Mouse (Mus musculus) bone marrow, adult 2 months (tissue): ENCODE results near the gene Fbf1.

Experiments
- CTCF ChIP-seq: fragments of 200-500 bp; IDR thresholded peaks from 2 replicates; pipeline ENCODE4 v1.5.1; 2011; ENCODE audit warnings: low read length, control low read depth; ENCODE audit not compliant: control insufficient read depth, insufficient read depth
- POLR2A ChIP-seq: fragments of 200-500 bp; IDR thresholded peaks from 2 replicates; pipeline ENCODE4 v1.6.1; 2011; ENCODE audit warnings: low read depth, mild to moderate bottlenecking, control low read depth, low read length, borderline replicate concordance; ENCODE audit not compliant: control insufficient read depth

DNA sequence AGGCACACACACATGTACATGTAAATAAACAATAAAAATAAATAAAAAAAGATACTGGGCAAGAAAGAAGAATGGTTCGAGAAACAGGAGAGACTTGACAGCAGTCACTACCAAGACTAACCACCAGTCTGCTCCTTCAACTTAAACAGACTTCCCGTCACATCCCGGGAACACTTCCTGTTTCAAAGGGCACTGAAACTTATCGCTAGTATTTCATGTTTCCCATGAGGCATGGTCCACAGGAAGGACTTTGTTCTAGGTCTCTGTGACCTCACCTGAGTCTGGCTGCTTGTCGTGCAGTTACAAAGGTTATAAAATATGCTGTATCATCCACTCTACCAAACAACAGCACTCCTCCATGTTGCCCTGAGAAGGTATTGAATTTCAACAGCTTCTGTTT lies 27.3 kb upstream of the Fbf1 start:
- TF ChIP-seq POLR2A (no peak), CTCF (no peak)
